ENCODE assay signal across 17 mouse cellular contexts in the genomic region with DNA sequence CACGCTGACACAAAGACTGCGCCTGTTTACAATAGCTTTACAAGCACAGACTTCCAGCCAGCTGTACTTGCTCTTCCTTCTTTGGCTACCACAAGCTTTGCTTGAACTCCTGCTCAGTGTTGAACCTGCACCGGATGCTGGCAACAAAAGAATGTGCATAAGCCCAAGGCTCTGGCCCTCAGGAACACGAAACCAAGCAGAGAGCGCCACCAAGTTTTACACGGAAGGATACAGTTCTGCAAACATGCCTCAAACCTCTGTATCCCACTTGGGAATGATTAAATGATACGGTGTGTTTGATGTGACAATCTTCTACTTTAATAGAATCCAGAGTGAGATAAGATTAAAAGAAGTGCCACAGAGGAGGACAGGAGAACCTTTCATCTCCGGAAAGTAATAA. TPM values are rescaled to one million over a fixed set of nuclear protein-coding genes. Genes with fewer than 3 reads are reported as not detected.
DNase-seq lines count a peak whose midpoint lies in the region; ATAC-seq and TF ChIP-seq lines count a peak whose summit lies in the region.
"Had no signal": no experiment of that assay in that cellular context is flagged by ENCODE, and none has a peak within 500 bp of the region (broad histone marks: within the 10 kb centered on the region; RNA-seq: fewer than 3 reads in every experiment).

No protein-coding gene starts in this region.

- WGBS in lung, embryonic 14.5 days, result 51% methylated on average over 8 of the region's 8 CpGs

- no peaks in the 10 kb centered on the region for H3K9me3 ChIP-seq in lung, embryonic 14.5 days (ENCODE audit: low read depth, low read length)
- H3K9me3 ChIP-seq: forebrain, embryonic 13.5 days; heart, embryonic 15.5 days; hindbrain, embryonic 10.5 days; megakaryocyte, embryonic 14.5 days had no signal

- peak; percentile 84 for DNase-seq in heart, adult 11 months
- no peak for DNase-seq in heart, adult 8-10 months (ENCODE audit: low spot score)
- peak; percentile 29 for DNase-seq in lung, embryonic 14.5 days
- DNase-seq in lung, postnatal 14 days, result no peak
- DNase-seq in brain, adult 2 months (ENCODE audit: low read depth, low spot score), result peak; percentile 33
- peak; percentile 37 for DNase-seq in kidney, postnatal 14 days
- no peak for DNase-seq in embryo, embryonic 10.5 days (ENCODE audit: low spot score)
- no peak for DNase-seq in frontal cortex, postnatal 36 days (ENCODE audit: low spot score in 2 of 2)
- DNase-seq: cerebellum, adult 11 months; cerebellum, postnatal 14 days; retina, postnatal 1 day; right cerebral cortex, postnatal 4 days had no signal

- no peak overlapping the region for H3K9ac ChIP-seq in lung, embryonic 14.5 days
- H3K9ac ChIP-seq: forebrain, embryonic 13.5 days; heart, embryonic 15.5 days had no signal

- H3K27me3 ChIP-seq in lung, embryonic 14.5 days (ENCODE audit: insufficient read depth, low read length), result no peaks in the 10 kb centered on the region
- H3K27me3 ChIP-seq: forebrain, embryonic 13.5 days; heart, embryonic 15.5 days had no signal

- no peaks in the 10 kb centered on the region for H3K4me1 ChIP-seq in lung, embryonic 14.5 days (ENCODE audit: insufficient read depth)
- H3K4me1 ChIP-seq: forebrain, embryonic 13.5 days had no signal

- no peak for ATAC-seq in lung, embryonic 14.5 days (ENCODE audit: insufficient read depth)
- ATAC-seq: forebrain, embryonic 13.5 days; inflammation-experienced regulatory T-cells, adult 6 months had no signal

- H3K4me2 ChIP-seq in lung, embryonic 14.5 days, result no peak overlapping the region
- H3K4me2 ChIP-seq: forebrain, embryonic 13.5 days; heart, embryonic 15.5 days had no signal

- TF ChIP-seq CTCF in lung, embryonic 14.5 days (IDR thresholded peaks at IDR 0.05; ENCODE audit: low read depth), result no peak

- H3K4me3 ChIP-seq in lung, embryonic 14.5 days (ENCODE audit: low read depth, low read length), result no peak overlapping the region
- H3K4me3 ChIP-seq: forebrain, embryonic 13.5 days; heart, embryonic 15.5 days; hindbrain, embryonic 10.5 days; megakaryocyte, embryonic 14.5 days had no signal

- no peaks in the 10 kb centered on the region for H3K36me3 ChIP-seq in lung, embryonic 14.5 days (ENCODE audit: insufficient read depth)
- H3K36me3 ChIP-seq: heart, embryonic 15.5 days; hindbrain, embryonic 10.5 days had no signal

- no peak overlapping the region for H3K27ac ChIP-seq in lung, embryonic 14.5 days (ENCODE audit: low read depth)
- H3K27ac ChIP-seq: forebrain, embryonic 13.5 days; heart, embryonic 15.5 days; hindbrain, embryonic 10.5 days had no signal

RNA-seq across cellular contexts. Expression of a gene that starts 24.3 kb away (rescaled TPM):
- 10 to 100 TPM in 2 of 4 experiments, 1 to 10 TPM in 2; 9.0 to 11.7 (median 10.7) TPM for total RNA-seq in heart, adult 8-10 months (2022)
- polyA plus RNA-seq in lung, embryonic 14.5 days (2014; fragmentation: Nextera tagmentation; extraction: Ambion mirVana), result 45.0 and 48.2 TPM in 2 replicates

RNA-seq across cellular contexts. Expression of a gene that starts 41.4 kb away (rescaled TPM):
- 10 to 100 TPM; 13.8 to 20.0 (median 16.1) TPM for total RNA-seq in heart, adult 8-10 months (2022)
- 1.2 and 1.6 TPM in 2 replicates for polyA plus RNA-seq in lung, embryonic 14.5 days (2014; fragmentation: Nextera tagmentation; extraction: Ambion mirVana)

Comparison
In these comparisons a context has a peak if more than half of its experiments do, and no peak if none do; other contexts are left out.
1. DNase-seq: peak in heart, adult 11 months (single experiment), lung, embryonic 14.5 days (single experiment), brain, adult 2 months (single experiment) and kidney, postnatal 14 days (single experiment); none in heart, adult 8-10 months (single experiment), lung, postnatal 14 days (single experiment), embryo, embryonic 10.5 days (single experiment) and frontal cortex, postnatal 36 days (0 of 2).